Mouse (Mus musculus) CH12.LX (cell line): ENCODE measurements around the gene Spata25. TPM values are rescaled to one million over a fixed set of nuclear protein-coding genes. Genes with fewer than 3 reads are reported as not detected.

Experiments used
- DNase-seq: peaks from one replicate; pipeline ENCODE4 v3.0.0-alpha.2; 2013; ENCODE audit errors: extremely low read depth
- H3K27ac ChIP-seq: 2 replicates; pipeline ENCODE4 v1.5.1; 2012; ENCODE audit warnings: low read depth, mild to moderate bottlenecking, control low read depth, moderate library complexity; ENCODE audit not compliant: insufficient read depth
- H3K27me3 ChIP-seq: replicated peaks from 2 replicates; pipeline ENCODE3; 2012; ENCODE audit warnings: inconsistent platforms
- H3K36me3 ChIP-seq, 2 experiments: replicated peaks in 1 of 2; 2 replicates each; pipeline versions ENCODE3 to v1.6.1; 2012; ENCODE audit warnings: inconsistent platforms in 1 of 2, low read length in 1 of 2, mild to moderate bottlenecking in 1 of 2, mixed read lengths in 1 of 2, moderate library complexity in 1 of 2; ENCODE audit not compliant: control insufficient read depth in 1 of 2, insufficient read depth in 1 of 2
- H3K4me1 ChIP-seq, 2 experiments: 2 replicates each; pipeline ENCODE4 v1.6.1; 2012; ENCODE audit warnings: inconsistent platforms in 1 of 2, moderate library complexity in 1 of 2; ENCODE audit not compliant: insufficient read depth in 2 of 2, control insufficient read depth in 1 of 2
- H3K4me2 ChIP-seq: 2 replicates; pipeline ENCODE4 v1.6.1; 2012; ENCODE audit warnings: low read depth, mild to moderate bottlenecking, control low read depth; ENCODE audit not compliant: poor library complexity, insufficient read depth, severe bottlenecking
- H3K4me3 ChIP-seq, 3 experiments: fragments of 150-350 bp in 1 of 3; sonication (generic) in 1 of 3; replicated peaks in 1 of 3; 2 replicates each; pipeline versions ENCODE3 to v1.5.1; 2011 to 2012; ENCODE audit warnings: low read depth in 2 of 3, low read length in 2 of 3, mild to moderate bottlenecking in 2 of 3, moderate library complexity in 2 of 3, control low read depth in 1 of 3, improper control_type of control experiment in 1 of 3, inconsistent platforms in 1 of 3, mixed read lengths in 1 of 3; ENCODE audit not compliant: poor library complexity in 1 of 3
- H3K79me2 ChIP-seq: replicated peaks from 2 replicates; pipeline ENCODE4 v1.6.1; 2012; ENCODE audit warnings: mild to moderate bottlenecking, moderate library complexity; ENCODE audit not compliant: control insufficient read depth, poor library complexity, insufficient read depth, severe bottlenecking; ENCODE audit errors: extremely low read depth
- H3K9ac ChIP-seq: 2 replicates; pipeline ENCODE4 v1.6.1; 2012; ENCODE audit warnings: low read depth, mild to moderate bottlenecking, control low read depth, moderate library complexity; ENCODE audit not compliant: insufficient read depth
- H3K9me3 ChIP-seq: replicated peaks from 2 replicates; pipeline ENCODE3; 2012; ENCODE audit warnings: low read length, inconsistent platforms, mixed read lengths
- CHD1 ChIP-seq: IDR thresholded peaks from 2 replicates; pipeline ENCODE4 v1.6.1; 2012; ENCODE audit warnings: low read depth, low read length, improper control_type of control experiment, inconsistent platforms
- CTCF ChIP-seq, 2 experiments: IDR thresholded peaks in 1 of 2; conservative IDR thresholded peaks in 1 of 2; 2 replicates each; pipeline ENCODE4 v1.5.1; 2011 to 2012; ENCODE audit warnings: low read depth in 2 of 2, low read length in 2 of 2, improper control_type of control experiment in 1 of 2, inconsistent platforms in 1 of 2, mild to moderate bottlenecking in 1 of 2, moderate library complexity in 1 of 2
- ELF1 ChIP-seq: IDR thresholded peaks from 2 replicates; pipeline ENCODE4 v1.6.1; 2014; ENCODE audit warnings: low read depth, mild to moderate bottlenecking, inconsistent platforms, low read length, improper control_type of control experiment
- HCFC1 ChIP-seq: IDR thresholded peaks from 2 replicates; pipeline ENCODE4 v1.6.1; 2012; ENCODE audit warnings: low read depth, mild to moderate bottlenecking, inconsistent platforms, low read length, improper control_type of control experiment
- KAT2A ChIP-seq: IDR thresholded peaks from 2 replicates; pipeline ENCODE4 v1.6.1; 2012; ENCODE audit warnings: low read length, improper control_type of control experiment, inconsistent platforms; ENCODE audit not compliant: insufficient replicate concordance
- MAFK ChIP-seq: IDR thresholded peaks from 2 replicates; pipeline ENCODE4 v1.6.1; 2011; ENCODE audit warnings: low read length, improper control_type of control experiment; ENCODE audit not compliant: insufficient replicate concordance
- MAX ChIP-seq: IDR thresholded peaks from 2 replicates; pipeline ENCODE4 v1.6.1; 2011; ENCODE audit warnings: low read length, improper control_type of control experiment
- MXI1 ChIP-seq: IDR thresholded peaks from 2 replicates; pipeline ENCODE4 v1.6.1; 2011; ENCODE audit warnings: mild to moderate bottlenecking, low read depth, low read length, improper control_type of control experiment
- MYC ChIP-seq: IDR thresholded peaks from 2 replicates; pipeline ENCODE4 v1.6.1; 2011; ENCODE audit warnings: low read depth, mild to moderate bottlenecking, improper control_type of control experiment, low read length
- NELFE ChIP-seq: IDR thresholded peaks from 2 replicates; pipeline ENCODE4 v1.6.1; 2011; ENCODE audit warnings: low read depth, low read length, improper control_type of control experiment
- PAX5 ChIP-seq: IDR thresholded peaks from 2 replicates; pipeline ENCODE4 v1.6.1; 2012; ENCODE audit warnings: low read length, inconsistent platforms, mixed read lengths
- RAD21 ChIP-seq: IDR thresholded peaks from 2 replicates; pipeline ENCODE4 v1.6.1; 2011; ENCODE audit warnings: low read depth, mild to moderate bottlenecking, low read length, improper control_type of control experiment, moderate library complexity
- SIN3A ChIP-seq: IDR thresholded peaks from 2 replicates; pipeline ENCODE4 v1.6.1; 2012; ENCODE audit warnings: low read length, improper control_type of control experiment, inconsistent platforms
- TBP ChIP-seq: conservative IDR thresholded peaks from 2 replicates; pipeline ENCODE4 v1.6.1; 2011; ENCODE audit warnings: low read depth, low read length, improper control_type of control experiment
- TCF12 ChIP-seq: IDR thresholded peaks from 2 replicates; pipeline ENCODE4 v1.6.1; 2014; ENCODE audit warnings: low read depth, mild to moderate bottlenecking, inconsistent platforms, low read length, improper control_type of control experiment
- USF2 ChIP-seq: conservative IDR thresholded peaks from 2 replicates; pipeline ENCODE4 v1.6.1; 2011; ENCODE audit warnings: low read depth, low read length, improper control_type of control experiment
- ZC3H11A ChIP-seq: IDR thresholded peaks from 2 replicates; pipeline ENCODE4 v1.6.1; 2012; ENCODE audit warnings: low read depth, mild to moderate bottlenecking, inconsistent platforms, low read length, improper control_type of control experiment
- ZMIZ1 ChIP-seq: IDR thresholded peaks from 2 replicates; pipeline ENCODE4 v1.6.1; 2012; ENCODE audit warnings: low read depth, mild to moderate bottlenecking, inconsistent platforms, low read length, improper control_type of control experiment
- dilution Hi-C: fragments of 300-500 bp; cut with MboI; formaldehyde crosslinking; loops from 2 replicates; pipeline ENCODE4 v1.14.3; 2020; ENCODE audit warnings: low sequenced_read_pairs; ENCODE audit not compliant: extremely low pct_unique_long_range_greater_than_20kb, extremely low pct_ligation_motif_present
- in situ Hi-C: fragments of 300-500 bp; cut with MboI; formaldehyde crosslinking; loops from 3 replicates; pipeline ENCODE4 v1.14.3; 2019; ENCODE audit warnings: low sequenced_read_pairs, low pct_ligation_motif_present, low pct_unique_long_range_greater_than_20kb, mixed read lengths
- polyA plus RNA-seq: library from polyadenylated mRNA; unstranded; fragments of >175 nt; gene quantifications from 2 replicates; pipeline ENCODE4 v1.2.1, GENCODE M21; 2012; ENCODE audit warnings: low read depth; ENCODE audit not compliant: insufficient read length
- total RNA-seq, 2 experiments: library from RNA; depleted of rRNA; stranded (reverse); fragments of 300-350 nt in 1 of 2; fragments of >200 nt in 1 of 2; gene quantifications; 2 replicates each; pipeline ENCODE4 v1.2.3; 2012 to 2014

Spata25 gene
- total and polyA plus RNA-seq, 3 experiments, result not detected

DNA sequence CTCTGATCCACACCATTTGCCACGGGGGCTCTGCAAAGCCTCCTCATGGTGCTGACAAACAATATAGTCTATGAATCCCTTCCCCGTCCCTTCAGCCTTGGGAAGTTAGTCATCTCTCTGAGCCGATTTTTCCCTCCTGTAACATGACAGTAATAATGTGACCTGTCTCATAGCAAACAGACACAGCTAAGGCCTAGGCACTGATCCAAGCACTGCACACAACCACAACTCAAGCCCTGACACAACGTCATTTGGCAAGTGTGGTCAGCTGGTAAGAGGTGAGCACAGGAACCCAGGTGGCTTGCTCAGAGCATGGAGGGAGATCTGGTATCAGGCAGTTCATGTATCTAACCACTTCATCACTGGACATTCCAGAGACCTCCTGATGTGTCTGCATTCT lies 32.5 kb downstream of the Spata25 start:
- in situ Hi-C loops, result no loop called here
- peaks cover 59 to 85% of the 10 kb centered on the region in 2 experiments for H3K36me3 ChIP-seq
- no peak overlapping the region for H3K9ac ChIP-seq
- H3K9me3 ChIP-seq, result no peaks in the 10 kb centered on the region
- TF ChIP-seq USF2, result no peak
- no peak for TF ChIP-seq CHD1
- TF ChIP-seq MYC, result no peak
- no peak for TF ChIP-seq MAFK
- TF ChIP-seq NELFE, result no peak
- TF ChIP-seq TBP, result no peak
- no peak for TF ChIP-seq MXI1
- no peak for TF ChIP-seq PAX5
- no peak for TF ChIP-seq ZC3H11A
- no peak for TF ChIP-seq ELF1
- no peak for TF ChIP-seq HCFC1
- TF ChIP-seq KAT2A, result no peak
- no peak for TF ChIP-seq SIN3A
- no peak for TF ChIP-seq TCF12
- no peak for TF ChIP-seq CTCF (conservative IDR thresholded peaks at IDR 0.05 in 1 of 2, IDR thresholded peaks at IDR 0.05 in 1 of 2; ENCODE audit: low read depth in 2 of 2, low read length in 2 of 2)
- no peak for TF ChIP-seq MAX
- DNase-seq, result no peak
- no peak overlapping the region for H3K4me2 ChIP-seq
- H3K27ac ChIP-seq, result no peak overlapping the region
- no peak overlapping the region for H3K4me3 ChIP-seq
- peaks cover 0 to 6% of the 10 kb centered on the region in 2 experiments; a peak in 2 of 4 replicates for H3K4me1 ChIP-seq
- no peaks in the 10 kb centered on the region for H3K79me2 ChIP-seq
- H3K27me3 ChIP-seq, result no peaks in the 10 kb centered on the region
- dilution Hi-C loops, result no loop called here

- Histone ChIP-seq H3K4me2 (no peak overlapping the region), H3K4me3 (no peak overlapping the region), H3K27ac (no peak overlapping the region), H3K27me3 (no peaks in the 10 kb centered on the region), H3K9ac (no peak overlapping the region), H3K79me2 (no peaks in the 10 kb centered on the region), H3K36me3 (peaks cover 52 to 83% of the 10 kb centered on the region in 2 experiments), H3K9me3 (no peaks in the 10 kb centered on the region), H3K4me1 (peaks cover 0 to 6% of the 10 kb centered on the region in 2 experiments; a peak in 2 of 4 replicates)
- in situ Hi-C loops, result no loop called here
- dilution Hi-C loops, result no loop called here
- peak; percentile 79 for DNase-seq
- TF ChIP-seq PAX5 (no peak), ZMIZ1 (no peak), TBP (no peak), RAD21 (peak; percentile 57), CTCF (conservative IDR thresholded peaks at IDR 0.05 in 1 of 2, IDR thresholded peaks at IDR 0.05 in 1 of 2; ENCODE audit: low read depth in 2 of 2, low read length in 2 of 2) (peak; percentile 83 to 90), NELFE (no peak)
Observed at GRCm38 (mm10) chr2:164794293-164794692, 34.0 kb downstream of the Spata25 start.
